Mouse (Mus musculus) heart, adult 2 months (tissue): Measurements from ENCODE around the gene BC004004. TPM values are rescaled to one million over a fixed set of nuclear protein-coding genes. Genes with fewer than 3 reads are reported as not detected.

Experiments
- DNase-seq, 2 experiments: peaks; one replicate each; pipeline ENCODE4 v3.0.0; 2021
- H3K27ac ChIP-seq: fragments of 200-600 bp; 2 replicates; pipeline ENCODE4 v1.8.1; 2022
- H3K27me3 ChIP-seq: fragments of 200-500 bp; 2 replicates; pipeline ENCODE4 v1.6.1; 2012; ENCODE audit warnings: mild to moderate bottlenecking, low read length, inconsistent platforms, mixed read lengths; ENCODE audit not compliant: control insufficient read depth, insufficient read depth
- H3K36me3 ChIP-seq: fragments of 200-500 bp; 2 replicates; pipeline ENCODE4 v1.6.1; 2012; ENCODE audit warnings: low read length, inconsistent platforms; ENCODE audit not compliant: control insufficient read depth, insufficient read depth
- H3K4me1 ChIP-seq: fragments of 200-500 bp; 2 replicates; pipeline ENCODE4 v1.6.1; 2011; ENCODE audit warnings: low read length; ENCODE audit not compliant: control insufficient read depth, insufficient read depth
- H3K4me3 ChIP-seq: fragments of 200-600 bp; 2 replicates; pipeline ENCODE4 v1.8.1; 2022
- H3K79me2 ChIP-seq: fragments of 200-500 bp; replicated peaks from 2 replicates; pipeline ENCODE4 v1.6.1; 2012; ENCODE audit warnings: mild to moderate bottlenecking, inconsistent platforms, low read length, moderate library complexity, mixed read lengths; ENCODE audit not compliant: control insufficient read depth, insufficient read depth
- H3K9ac ChIP-seq: fragments of 200-500 bp; 2 replicates; pipeline ENCODE4 v1.6.1; 2012; ENCODE audit warnings: low read depth, mild to moderate bottlenecking, control low read depth, inconsistent platforms, low read length, mixed read lengths
- CTCF ChIP-seq: fragments of 200-600 bp; IDR thresholded peaks from 2 replicates; pipeline ENCODE4 v1.8.1; 2022; ENCODE audit warnings: antibody characterized with exemption, mild to moderate bottlenecking, moderate library complexity
- EP300 ChIP-seq: fragments of 200-500 bp; IDR thresholded peaks from 2 replicates; pipeline ENCODE4 v1.6.1; 2011; ENCODE audit warnings: low read depth, low read length, control low read depth; ENCODE audit not compliant: insufficient read depth
- POLR2A ChIP-seq: fragments of 200-500 bp; IDR thresholded peaks from 2 replicates; pipeline ENCODE4 v1.6.1; 2011; ENCODE audit warnings: mild to moderate bottlenecking, low read depth, low read length, control low read depth; ENCODE audit not compliant: insufficient read depth
- WGBS: fragments of 180-500 bp; shearing (Covaris S2); methylation state at CpG from one replicate; pipeline ENCODE4 v1.1.7; 2018; 5-methylcytosine and 5-hydroxymethylcytosine counted together
- intact Hi-C: fragments of 180-260 bp; cut with DNase I; formaldehyde crosslinking; loops from one replicate; pipeline ENCODE4 v1.15.1; 2025
- polyA plus RNA-seq: library from polyadenylated mRNA; depleted of rRNA; stranded (reverse); fragments of >200 nt; gene quantifications from 2 replicates; pipeline ENCODE4 v1.2.3, GENCODE M21; 2012
- total RNA-seq, 2 experiments: library from RNA; stranded (reverse); gene quantifications; 2 replicates each; pipeline ENCODE4 v1.2.3; 2021

The BC004004 gene
- total and polyA plus RNA-seq, 3 experiments, result 184 to 318 (median 264) TPM

- intact Hi-C loops, result no loop called here
- Histone ChIP-seq H3K4me3 (no peak overlapping the region), H3K27ac (no peak overlapping the region), H3K27me3 (no peaks in the 10 kb centered on the region), H3K4me1 (no peaks in the 10 kb centered on the region), H3K36me3 (no peaks in the 10 kb centered on the region), H3K9ac (no peak overlapping the region), H3K79me2 (no peaks in the 10 kb centered on the region)
- no peak for TF ChIP-seq POLR2A
- TF ChIP-seq EP300, result no peak
- TF ChIP-seq CTCF, result no peak
- 94% methylated on average over 13 of the region's 13 CpGs for WGBS
- DNase-seq, result no peak
Measured at GRCm38 (mm10) chr17:29325831-29326230, 57.2 kb downstream of the BC004004 start.

- Histone ChIP-seq H3K4me3 (no peak overlapping the region; the same call in 1 of the 2 replicates), H3K36me3 (no peaks in the 10 kb centered on the region), H3K27me3 (no peaks in the 10 kb centered on the region), H3K9ac (no peak overlapping the region), H3K79me2 (no peaks in the 10 kb centered on the region), H3K4me1 (peaks cover 5% of the 10 kb centered on the region), H3K27ac (peak overlapping the region; percentile 39)
- peak; percentile 57 to 58 for DNase-seq
- no peak for TF ChIP-seq POLR2A
- TF ChIP-seq EP300, result no peak
- no peak for TF ChIP-seq CTCF
- intact Hi-C loops, result no loop called here
- 45% methylated on average over 52 of the region's 52 CpGs for WGBS
Measured at GRCm38 (mm10) chr17:29326531-29327529, 58.2 kb downstream of the BC004004 start.

- H3K36me3 ChIP-seq, result no peaks in the 10 kb centered on the region
- WGBS, result 85% methylated on average over 9 of the region's 9 CpGs
- TF ChIP-seq POLR2A, result no peak
- H3K4me1 ChIP-seq, result peaks cover 5% of the 10 kb centered on the region
- no peaks in the 10 kb centered on the region for H3K27me3 ChIP-seq
- H3K27ac ChIP-seq, result no peak overlapping the region
- intact Hi-C loops, result no loop called here
- no peaks in the 10 kb centered on the region for H3K79me2 ChIP-seq
- DNase-seq, result no peak
- H3K9ac ChIP-seq, result no peak overlapping the region
- no peak overlapping the region for H3K4me3 ChIP-seq
Measured at GRCm38 (mm10) chr17:29327691-29328090, 59.1 kb downstream of the BC004004 start.

- 89% methylated on average over 3 of the region's 3 CpGs for WGBS
- H3K9ac ChIP-seq, result no peak overlapping the region
- DNase-seq, result peak in 1 of 2 experiments; percentile 18
- peak overlapping the region; percentile 30; the same call in 1 of the 2 replicates for H3K27ac ChIP-seq
- H3K36me3 ChIP-seq, result no peaks in the 10 kb centered on the region
- no peaks in the 10 kb centered on the region for H3K27me3 ChIP-seq
- peaks cover 5% of the 10 kb centered on the region for H3K4me1 ChIP-seq
- intact Hi-C loops, result loop anchor here (2.0 kb wide), 1 partner anchor 13 kb away; the partner anchor contains the start of gene Pi16
- no peak for TF ChIP-seq POLR2A
- no peak for TF ChIP-seq CTCF
- no peak for TF ChIP-seq EP300
- H3K4me3 ChIP-seq, result no peak overlapping the region
- no peaks in the 10 kb centered on the region for H3K79me2 ChIP-seq
Measured at GRCm38 (mm10) chr17:29330221-29330620, 61.6 kb downstream of the BC004004 start.

GRCm38 (mm10) chr17:29330671-29331410 is 62.3 kb downstream of the BC004004 start:
- H3K4me3 ChIP-seq, result no peak overlapping the region
- 14% methylated on average over 5 of the region's 5 CpGs for WGBS

More at GRCm38 (mm10) chr17:29330671-29331410, 62.3 kb downstream of the BC004004 start:
- intact Hi-C loops, result loop anchor here (2.0 kb wide), 1 partner anchor 14 kb away; the partner anchor contains the start of gene Pi16
- no peak overlapping the region for H3K9ac ChIP-seq
- peak overlapping the region; percentile 67 for H3K27ac ChIP-seq
- peak; percentile 54 to 69 for DNase-seq
- H3K27me3 ChIP-seq, result no peaks in the 10 kb centered on the region
- no peaks in the 10 kb centered on the region for H3K36me3 ChIP-seq
- TF ChIP-seq EP300 (0 out of 2 replicates have a peak, but pooled peaks have one; percentile 5), CTCF (0 out of 2 replicates have a peak, but pooled peaks have one; percentile 3), POLR2A (no peak)
- no peaks in the 10 kb centered on the region for H3K79me2 ChIP-seq
- peaks cover 5% of the 10 kb centered on the region for H3K4me1 ChIP-seq
